Comparison of ENCODE assay signal across 27 mouse cellular contexts in genomic region chr10:77396015-77396414, GRCm38 (mm10).
"Had no signal": no experiment of that assay in that cellular context is flagged by ENCODE, and none has a peak within 500 bp of the region (broad histone marks: within the 10 kb centered on the region; RNA-seq: fewer than 3 reads in every experiment).

No protein-coding gene starts in this region.

- H3K9ac ChIP-seq: hindbrain, embryonic 12.5 days; hindbrain, embryonic 13.5 days; hindbrain, embryonic 14.5 days; hindbrain, embryonic 15.5 days; intestine, embryonic 15.5 days; kidney, embryonic 15.5 days had no signal

- H3K27me3 ChIP-seq: heart, embryonic 15.5 days; hindbrain, embryonic 12.5 days; hindbrain, embryonic 13.5 days; hindbrain, embryonic 15.5 days; intestine, embryonic 15.5 days; kidney, embryonic 15.5 days had no signal

- DNase-seq: heart, postnatal 10 days; heart, postnatal 14 days; heart, postnatal 36 days; heart, postnatal 4 days; kidney, adult 11 months; kidney, adult 18-20 months; kidney, adult 2 months; kidney, adult 8-10 months; kidney, adult 9 months; kidney, postnatal 10 days; kidney, postnatal 14 days; kidney, postnatal 25 days; kidney, postnatal 36 days; kidney, postnatal 4 days; layer of hippocampus, adult 9-11 months; layer of hippocampus, postnatal 36 days had no signal

- H3K27ac ChIP-seq: hindbrain, embryonic 10.5 days; hindbrain, embryonic 12.5 days; hindbrain, embryonic 13.5 days; hindbrain, embryonic 14.5 days; hindbrain, embryonic 15.5 days; intestine, embryonic 15.5 days; kidney, embryonic 15.5 days; kidney, postnatal 0 days; layer of hippocampus, adult 2 months; left cerebral cortex, adult 2 months had no signal

- H3K4me1 ChIP-seq: hindbrain, embryonic 10.5 days; hindbrain, embryonic 15.5 days; intestine, embryonic 15.5 days; kidney, embryonic 15.5 days had no signal

- H3K36me3 ChIP-seq: heart, embryonic 15.5 days; hindbrain, embryonic 10.5 days; hindbrain, embryonic 12.5 days; hindbrain, embryonic 13.5 days; hindbrain, embryonic 15.5 days; intestine, embryonic 15.5 days; kidney, embryonic 15.5 days had no signal

- H3K4me3 ChIP-seq: heart, embryonic 15.5 days; hindbrain, embryonic 10.5 days; hindbrain, embryonic 12.5 days; hindbrain, embryonic 13.5 days; hindbrain, embryonic 15.5 days; intestine, embryonic 15.5 days; kidney, embryonic 15.5 days; layer of hippocampus, adult 2 months; left cerebral cortex, adult 2 months had no signal
